Comparison of ENCODE assay signal across 9 mouse cellular contexts in the genomic region with DNA sequence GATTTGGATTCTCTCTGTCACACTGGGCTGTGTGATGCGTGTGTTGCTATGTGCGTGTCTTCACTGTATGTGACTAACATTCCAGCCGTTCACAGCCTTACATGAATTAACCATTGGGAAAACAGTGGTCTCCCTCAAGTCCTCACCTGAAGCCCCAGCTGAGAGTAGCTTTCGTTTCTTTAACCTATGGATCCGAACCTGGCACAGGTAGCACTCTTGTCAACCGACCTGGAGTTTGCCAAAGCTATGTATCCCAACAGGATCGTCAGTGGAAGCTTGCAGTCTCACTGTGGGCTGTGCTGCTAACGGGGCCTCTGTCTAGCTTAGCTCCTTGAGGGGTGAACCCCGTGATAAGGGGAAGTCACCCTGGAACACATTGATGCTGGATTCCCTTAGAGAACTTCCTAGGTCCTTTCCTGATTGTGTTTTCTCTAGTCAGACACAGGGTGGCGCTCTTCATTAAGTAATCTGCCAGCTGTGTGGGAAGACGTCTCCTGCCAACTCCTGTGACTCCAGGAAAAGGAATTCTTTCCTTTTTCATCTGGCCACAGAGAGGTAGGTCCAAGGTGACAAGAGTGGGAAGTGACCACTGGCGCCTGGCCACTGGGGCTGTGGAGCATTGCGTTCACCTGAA. TPM values are rescaled to one million over a fixed set of nuclear protein-coding genes. Genes with fewer than 3 reads are reported as not detected.
A peak's percentile ranks its signal among the peaks of the same experiment; 100 is the strongest.
DNase-seq lines count a peak whose midpoint lies in the region; ATAC-seq and TF ChIP-seq lines count a peak whose summit lies in the region.
"Had no signal": no experiment of that assay in that cellular context is flagged by ENCODE, and none has a peak within 500 bp of the region (broad histone marks: within the 10 kb centered on the region; RNA-seq: fewer than 3 reads in every experiment).

No protein-coding gene starts in this region.

- no peak for TF ChIP-seq POLR2A in cortical plate, adult 2 months (IDR thresholded peaks at IDR 0.05; ENCODE audit: extremely low read depth, insufficient read depth, low read length)
- TF ChIP-seq POLR2A in limb, embryonic 14.5 days (IDR thresholded peaks at IDR 0.05; ENCODE audit: borderline replicate concordance, extremely low read depth, insufficient read depth, insufficient read length) = no peak

- H3K27ac ChIP-seq in cortical plate, adult 2 months (ENCODE audit: insufficient read depth, low read length) = no peak overlapping the region
- H3K27ac ChIP-seq in intestine, embryonic 16.5 days (ENCODE audit: low read length) = no peak overlapping the region
- H3K27ac ChIP-seq in limb, embryonic 14.5 days (replicated peaks; ENCODE audit: low read depth, low read length) = no peak overlapping the region

- peak overlapping the region; percentile 15; the same call in 1 of the 2 replicates for H3K4me3 ChIP-seq in cortical plate, adult 2 months (ENCODE audit: insufficient read depth, low read length)
- H3K4me3 ChIP-seq in intestine, embryonic 16.5 days (ENCODE audit: low read length) = no peak overlapping the region
- no peak overlapping the region for H3K4me3 ChIP-seq in limb, embryonic 14.5 days (replicated peaks; ENCODE audit: low read length)
- H3K4me3 ChIP-seq: erythroblast, embryonic 14.5 days had no signal

- WGBS in intestine, embryonic 16.5 days = 42% methylated on average over 13 of the region's 13 CpGs
- 43% methylated on average over 13 of the region's 13 CpGs for WGBS in limb, embryonic 14.5 days

- H3K4me1 ChIP-seq in cortical plate, adult 2 months (ENCODE audit: control insufficient read depth, insufficient read depth, low read length) = peaks cover 3% of the 10 kb centered on the region; the same call in 1 of the 2 replicates
- H3K4me1 ChIP-seq in intestine, embryonic 16.5 days (ENCODE audit: control insufficient read depth, insufficient read depth, low read length) = peaks cover 19% of the 10 kb centered on the region
- H3K4me1 ChIP-seq in limb, embryonic 14.5 days (ENCODE audit: control insufficient read depth, insufficient read depth, low read length) = peaks cover 5% of the 10 kb centered on the region

- peak; percentile 88 for TF ChIP-seq CTCF in cortical plate, adult 2 months (IDR thresholded peaks at IDR 0.05; ENCODE audit: extremely low read depth, insufficient read depth, low read length)

- no peak overlapping the region for H3K9ac ChIP-seq in intestine, embryonic 16.5 days (ENCODE audit: low read depth, low read length)
- H3K9ac ChIP-seq in limb, embryonic 14.5 days (ENCODE audit: low read depth, low read length, severe bottlenecking) = no peak overlapping the region

- H3K4me2 ChIP-seq in intestine, embryonic 16.5 days (ENCODE audit: low read depth, low read length) = peak overlapping the region; percentile 27; the same call in 1 of the 2 replicates
- peak overlapping the region; percentile 41 for H3K4me2 ChIP-seq in limb, embryonic 14.5 days (replicated peaks; ENCODE audit: low read depth, low read length, severe bottlenecking)

- no peaks in the 10 kb centered on the region for H3K27me3 ChIP-seq in intestine, embryonic 16.5 days (replicated peaks; ENCODE audit: control insufficient read depth, insufficient read depth, low read length)
- no peaks in the 10 kb centered on the region for H3K27me3 ChIP-seq in limb, embryonic 14.5 days (ENCODE audit: control insufficient read depth, insufficient read depth, low read length)

- DNase-seq in 3134 (ENCODE audit: extremely low read depth, insufficient read length, low spot score) (peak; percentile 73), WW6 (ENCODE audit: low read depth, low spot score) (peak; percentile 36)
- DNase-seq in gastrocnemius, postnatal 25 days = peak; percentile 51
- DNase-seq in limb, embryonic 14.5 days (ENCODE audit: low spot score) = peak; percentile 91
- peak; percentile 75 for DNase-seq in neural tube, embryonic 10.5 days (ENCODE audit: extremely low spot score, low spot score)
- DNase-seq in urinary bladder, postnatal 36 days (ENCODE audit: low spot score in 2 of 2) = peak; percentile 52 to 62

- H3K9me3 ChIP-seq in intestine, embryonic 16.5 days (ENCODE audit: control insufficient read depth, low read length) = no peaks in the 10 kb centered on the region
- H3K9me3 ChIP-seq in limb, embryonic 14.5 days (ENCODE audit: control insufficient read depth, low read length) = no peaks in the 10 kb centered on the region

- no peaks in the 10 kb centered on the region for H3K36me3 ChIP-seq in intestine, embryonic 16.5 days (ENCODE audit: control insufficient read depth, insufficient read depth, low read length)
- peaks cover 15% of the 10 kb centered on the region for H3K36me3 ChIP-seq in limb, embryonic 14.5 days (ENCODE audit: control insufficient read depth, insufficient read depth, low read length)

- peak; percentile 57 for ATAC-seq in intestine, embryonic 16.5 days
- ATAC-seq in limb, embryonic 14.5 days (ENCODE audit: low FRiP score, low read depth) = peak; percentile 68

RNA-seq across cellular contexts. Expression of a gene that starts 24.2 kb away (rescaled TPM):
- polyA plus RNA-seq in cortical plate, adult 2 months (2012; rRNA removed) = 3.7 and 5.0 TPM in 2 replicates
- under 1 TPM; 0.69 to 0.72 TPM for total RNA-seq in gastrocnemius, postnatal 25 days (2021)
- polyA plus RNA-seq in intestine, embryonic 16.5 days (2015; fragmentation: Nextera tagmentation; extraction: Ambion mirVana) = 3.3 and 4.1 TPM in 2 replicates
- polyA plus RNA-seq in limb, embryonic 14.5 days (2012; rRNA removed) = 1.00 and 2.6 TPM in 2 replicates
- 2.1 and 2.7 TPM in 2 replicates for polyA plus RNA-seq in limb, embryonic 14.5 days (2014; fragmentation: Nextera tagmentation; extraction: Ambion mirVana)

RNA-seq across cellular contexts. Expression of a gene that starts 24.2 kb away (rescaled TPM):
- 0.48 TPM in 1 of 2 replicates, not detected in the other for polyA plus RNA-seq in cortical plate, adult 2 months (2012; rRNA removed)
- not detected for total RNA-seq in gastrocnemius, postnatal 25 days (2021)
- polyA plus RNA-seq in intestine, embryonic 16.5 days (2015; fragmentation: Nextera tagmentation; extraction: Ambion mirVana) = 1.4 TPM in 1 of 2 replicates, not detected in the other
- polyA plus RNA-seq in limb, embryonic 14.5 days (2012; rRNA removed) = 0.10 TPM in 1 of 2 replicates, not detected in the other
- polyA plus RNA-seq in limb, embryonic 14.5 days (2014; fragmentation: Nextera tagmentation; extraction: Ambion mirVana) = 1.3 TPM in 1 of 2 replicates, not detected in the other

RNA-seq across cellular contexts. Expression of a gene that starts 24.5 kb away (rescaled TPM):
- 67.1 and 80.8 TPM in 2 replicates for polyA plus RNA-seq in cortical plate, adult 2 months (2012; rRNA removed)
- 10 to 100 TPM; 19.2 to 19.8 TPM for total RNA-seq in gastrocnemius, postnatal 25 days (2021)
- polyA plus RNA-seq in intestine, embryonic 16.5 days (2015; fragmentation: Nextera tagmentation; extraction: Ambion mirVana) = 50.0 and 58.1 TPM in 2 replicates
- polyA plus RNA-seq in limb, embryonic 14.5 days (2012; rRNA removed) = 89.0 and 93.8 TPM in 2 replicates
- polyA plus RNA-seq in limb, embryonic 14.5 days (2014; fragmentation: Nextera tagmentation; extraction: Ambion mirVana) = 59.9 and 79.9 TPM in 2 replicates

RNA-seq across cellular contexts. Expression of a gene that starts 55.5 kb away (rescaled TPM):
- polyA plus RNA-seq in cortical plate, adult 2 months (2012; rRNA removed) = 7.6 and 9.0 TPM in 2 replicates
- total RNA-seq in gastrocnemius, postnatal 25 days (2021) = 1 to 10 TPM; 1.9 to 2.3 TPM
- 8.0 and 8.6 TPM in 2 replicates for polyA plus RNA-seq in intestine, embryonic 16.5 days (2015; fragmentation: Nextera tagmentation; extraction: Ambion mirVana)
- 4.3 and 5.3 TPM in 2 replicates for polyA plus RNA-seq in limb, embryonic 14.5 days (2012; rRNA removed)
- 3.2 and 4.6 TPM in 2 replicates for polyA plus RNA-seq in limb, embryonic 14.5 days (2014; fragmentation: Nextera tagmentation; extraction: Ambion mirVana)

Comparison
In these comparisons a context has a peak if more than half of its experiments do, and no peak if none do; other contexts are left out.
1. DNase-seq: peak in every context shown above with its lines; median percentile 91 in limb, embryonic 14.5 days; 75 in neural tube, embryonic 10.5 days; 73 in 3134; 57 in urinary bladder, postnatal 36 days; 51 in gastrocnemius, postnatal 25 days; 36 in WW6.